Mouse (Mus musculus): ENCODE measurements around the gene Pgm2. TPM values are rescaled to one million over a fixed set of nuclear protein-coding genes. Genes with fewer than 3 reads are reported as not detected.

The Pgm2 gene
- polyA plus RNA-seq, 1 experiment from 2014 or later, result 39.9 TPM

- whole genome bisulfite sequencing, result 74% methylated on average over 3 of the region's 3 CpGs
- H3K27me3 ChIP-seq (ENCODE audit: insufficient read depth, low read length), result no peaks in the 10 kb centered on the region
- H3K4me2 ChIP-seq, result no peak overlapping the region
- TF ChIP-seq CTCF (IDR thresholded peaks at IDR 0.05; ENCODE audit: low read depth), result no peak
- H3K9me3 ChIP-seq (ENCODE audit: low read depth, low read length), result no peaks in the 10 kb centered on the region
- H3K36me3 ChIP-seq (ENCODE audit: insufficient read depth), result no peaks in the 10 kb centered on the region
- H3K9ac ChIP-seq, result no peak overlapping the region
- no peak overlapping the region for H3K27ac ChIP-seq (ENCODE audit: low read depth)
- ATAC-seq (ENCODE audit: insufficient read depth), result no peak
- DNase-seq, result no peak
- H3K4me1 ChIP-seq (ENCODE audit: insufficient read depth), result no peaks in the 10 kb centered on the region
- H3K4me3 ChIP-seq (ENCODE audit: low read depth, low read length), result no peak overlapping the region
Measured at GRCm38 (mm10) chr5:64064401-64064800, 28.3 kb upstream of the Pgm2 start.

GRCm38 (mm10) chr5:64065497-64066046 lies 27.2 kb upstream of the Pgm2 start:
- DNase-seq, result no peak
- Histone ChIP-seq H3K9ac (no peak overlapping the region), H3K36me3 (ENCODE audit: insufficient read depth) (no peaks in the 10 kb centered on the region), H3K27ac (ENCODE audit: low read depth) (no peak overlapping the region), H3K27me3 (ENCODE audit: insufficient read depth, low read length) (no peaks in the 10 kb centered on the region), H3K4me1 (ENCODE audit: insufficient read depth) (no peaks in the 10 kb centered on the region), H3K4me2 (no peak overlapping the region), H3K4me3 (ENCODE audit: low read depth, low read length) (no peak overlapping the region), H3K9me3 (ENCODE audit: low read depth, low read length) (no peaks in the 10 kb centered on the region)
- ATAC-seq (ENCODE audit: insufficient read depth), result no peak
- whole genome bisulfite sequencing, result 66% methylated on average over 6 of the region's 6 CpGs
- TF ChIP-seq CTCF (IDR thresholded peaks at IDR 0.05; ENCODE audit: low read depth), result no peak

GRCm38 (mm10) chr5:64066159-64066558 lies 26.6 kb upstream of the Pgm2 start:
- H3K36me3 ChIP-seq (ENCODE audit: insufficient read depth), result no peaks in the 10 kb centered on the region
- no peaks in the 10 kb centered on the region for H3K9me3 ChIP-seq (ENCODE audit: low read depth, low read length)
- WGBS, result 27% methylated on average over 2 of the region's 2 CpGs
- TF ChIP-seq CTCF (IDR thresholded peaks at IDR 0.05; ENCODE audit: low read depth), result no peak
- DNase-seq, result no peak
- ATAC-seq (ENCODE audit: insufficient read depth), result no peak
- H3K4me3 ChIP-seq (ENCODE audit: low read depth, low read length), result no peak overlapping the region
- no peak overlapping the region for H3K4me2 ChIP-seq
- no peaks in the 10 kb centered on the region for H3K4me1 ChIP-seq (ENCODE audit: insufficient read depth)
- H3K27ac ChIP-seq (ENCODE audit: low read depth), result no peak overlapping the region
- no peaks in the 10 kb centered on the region for H3K27me3 ChIP-seq (ENCODE audit: insufficient read depth, low read length)
- H3K9ac ChIP-seq, result no peak overlapping the region

- TF ChIP-seq CTCF (IDR thresholded peaks at IDR 0.05; ENCODE audit: low read depth), result no peak
- Histone ChIP-seq H3K4me1 (ENCODE audit: insufficient read depth) (no peaks in the 10 kb centered on the region), H3K27ac (ENCODE audit: low read depth) (no peak overlapping the region), H3K27me3 (ENCODE audit: insufficient read depth, low read length) (no peaks in the 10 kb centered on the region), H3K9me3 (ENCODE audit: low read depth, low read length) (no peaks in the 10 kb centered on the region), H3K36me3 (ENCODE audit: insufficient read depth) (no peaks in the 10 kb centered on the region), H3K9ac (no peak overlapping the region), H3K4me3 (ENCODE audit: low read depth, low read length) (no peak overlapping the region), H3K4me2 (no peak overlapping the region)
- ATAC-seq (ENCODE audit: insufficient read depth) (no peak), DNase-seq (no peak)
- WGBS, result 88% methylated on average over 2 of the region's 2 CpGs
Measured at GRCm38 (mm10) chr5:64067576-64067975, 25.2 kb upstream of the Pgm2 start.

GRCm38 (mm10) chr5:64070081-64070673 lies 22.6 kb upstream of the Pgm2 start:
- Histone ChIP-seq H3K27ac (ENCODE audit: low read depth) (no peak overlapping the region), H3K4me1 (ENCODE audit: insufficient read depth) (no peaks in the 10 kb centered on the region), H3K27me3 (ENCODE audit: insufficient read depth, low read length) (no peaks in the 10 kb centered on the region), H3K36me3 (ENCODE audit: insufficient read depth) (no peaks in the 10 kb centered on the region), H3K4me3 (ENCODE audit: low read depth, low read length) (no peak overlapping the region), H3K9ac (no peak overlapping the region), H3K9me3 (ENCODE audit: low read depth, low read length) (no peaks in the 10 kb centered on the region), H3K4me2 (no peak overlapping the region)
- DNase-seq (peak; percentile 85), ATAC-seq (ENCODE audit: insufficient read depth) (peak; percentile 81)
- TF ChIP-seq CTCF (IDR thresholded peaks at IDR 0.05; ENCODE audit: low read depth), result peak; percentile 95
- WGBS, result 16% methylated on average over 4 of the region's 4 CpGs

- DNase-seq, result no peak
Measured at GRCm38 (mm10) chr5:64070742-64071476, 21.8 kb upstream of the Pgm2 start.

GRCm38 (mm10) chr5:64074455-64074854 lies 18.3 kb upstream of the Pgm2 start:
- 64% methylated on average over 3 of the region's 3 CpGs for WGBS
- Histone ChIP-seq H3K4me1 (ENCODE audit: insufficient read depth) (no peaks in the 10 kb centered on the region), H3K9ac (no peak overlapping the region), H3K36me3 (ENCODE audit: insufficient read depth) (no peaks in the 10 kb centered on the region), H3K4me2 (no peak overlapping the region), H3K9me3 (ENCODE audit: low read depth, low read length) (no peaks in the 10 kb centered on the region), H3K4me3 (ENCODE audit: low read depth, low read length) (no peak overlapping the region), H3K27ac (ENCODE audit: low read depth) (no peak overlapping the region), H3K27me3 (ENCODE audit: insufficient read depth, low read length) (no peaks in the 10 kb centered on the region)
- ATAC-seq (ENCODE audit: insufficient read depth) (no peak), DNase-seq (no peak)
- TF ChIP-seq CTCF (IDR thresholded peaks at IDR 0.05; ENCODE audit: low read depth), result no peak

More at GRCm38 (mm10) chr5:64070742-64071476, 21.8 kb upstream of the Pgm2 start:
- H3K9ac ChIP-seq, result no peak overlapping the region
- H3K4me1 ChIP-seq (ENCODE audit: insufficient read depth), result no peaks in the 10 kb centered on the region
- no peaks in the 10 kb centered on the region for H3K27me3 ChIP-seq (ENCODE audit: insufficient read depth, low read length)
- no peak overlapping the region for H3K4me3 ChIP-seq (ENCODE audit: low read depth, low read length)
- no peak overlapping the region for H3K4me2 ChIP-seq
- ATAC-seq (ENCODE audit: insufficient read depth), result no peak
- no peaks in the 10 kb centered on the region for H3K36me3 ChIP-seq (ENCODE audit: insufficient read depth)
- no peak for TF ChIP-seq CTCF (IDR thresholded peaks at IDR 0.05; ENCODE audit: low read depth)
- H3K27ac ChIP-seq (ENCODE audit: low read depth), result no peak overlapping the region
- H3K9me3 ChIP-seq (ENCODE audit: low read depth, low read length), result no peaks in the 10 kb centered on the region
- 59% methylated on average over 2 of the region's 2 CpGs for WGBS
